Mouse (Mus musculus) urinary bladder, adult 18-20 months (tissue): ENCODE measurements around the gene Vmp1.

Source experiments
- DNase-seq, 2 experiments: peaks; one replicate each; pipeline ENCODE4 v3.0.0; 2022; ENCODE audit warnings: low spot score in 2 of 2, mixed read lengths in 2 of 2

Vmp1 gene

GRCm38 (mm10) chr11:86672772-86673171, 10.9 kb downstream of the Vmp1 start:
- DNase-seq, result no peak

GRCm38 (mm10) chr11:86671041-86671675, 12.5 kb downstream of the Vmp1 start:
- DNase-seq, result no peak

GRCm38 (mm10) chr11:86668169-86668568, 15.5 kb downstream of the Vmp1 start:
- DNase-seq, result no peak

- no peak for DNase-seq
These were observed 16.1 kb downstream of the Vmp1 start for GRCm38 (mm10) chr11:86667553-86667952.

- no peak for DNase-seq
These were observed 19.2 kb downstream of the Vmp1 start for GRCm38 (mm10) chr11:86664406-86664805.

- DNase-seq, result no peak
These were observed 19.7 kb downstream of the Vmp1 start for GRCm38 (mm10) chr11:86663977-86664376.

- DNase-seq, result no peak
These were observed 20.4 kb downstream of the Vmp1 start for GRCm38 (mm10) chr11:86662986-86663895.

GRCm38 (mm10) chr11:86657863-86658262, 25.8 kb downstream of the Vmp1 start:
- DNase-seq, result no peak

GRCm38 (mm10) chr11:86656849-86657567, 26.6 kb downstream of the Vmp1 start:
- no peak for DNase-seq

GRCm38 (mm10) chr11:86655671-86656070, 28.0 kb downstream of the Vmp1 start:
- DNase-seq, result no peak

GRCm38 (mm10) chr11:86654096-86654495, 29.5 kb downstream of the Vmp1 start:
- DNase-seq, result no peak

GRCm38 (mm10) chr11:86653446-86653845, 30.2 kb downstream of the Vmp1 start:
- peak in 1 of 2 experiments; percentile 43 for DNase-seq

GRCm38 (mm10) chr11:86652578-86652979, 31.1 kb downstream of the Vmp1 start:
- DNase-seq, result no peak

- no peak for DNase-seq
These were observed 33.0 kb downstream of the Vmp1 start for GRCm38 (mm10) chr11:86650676-86651075.

GRCm38 (mm10) chr11:86649542-86649941, 34.1 kb downstream of the Vmp1 start:
- DNase-seq, result no peak

GRCm38 (mm10) chr11:86647706-86648447, 35.8 kb downstream of the Vmp1 start:
- DNase-seq, result no peak

- no peak for DNase-seq
These were observed 36.7 kb downstream of the Vmp1 start for GRCm38 (mm10) chr11:86646885-86647459.

GRCm38 (mm10) chr11:86646136-86646834, 37.4 kb downstream of the Vmp1 start:
- DNase-seq, result no peak

- DNase-seq, result no peak
These were observed 39.1 kb downstream of the Vmp1 start for GRCm38 (mm10) chr11:86644553-86644952.

- no peak for DNase-seq
These were observed 41.9 kb downstream of the Vmp1 start for GRCm38 (mm10) chr11:86641714-86642113.

- DNase-seq, result no peak
These were observed 45.9 kb downstream of the Vmp1 start for GRCm38 (mm10) chr11:86637697-86638096.
